Mouse (Mus musculus) hindbrain, embryonic 15.5 days (tissue): ENCODE results near the gene Btg3. TPM values are rescaled to one million over a fixed set of nuclear protein-coding genes. Genes with fewer than 3 reads are reported as not detected.

ENCODE experiments used
- ATAC-seq: fragments of 200-750 bp; cut with Nextera tagmentation; 2 replicates; pipeline ENCODE4 v1.8.0; 2017; ENCODE audit warnings: low read depth, moderate number of reproducible peaks, moderate TSS enrichment; ENCODE audit not compliant: low FRiP score
- H3K27ac ChIP-seq: fragments of 300-500 bp; sonication (generic); replicated peaks from 2 replicates; pipeline ENCODE4 v1.5.1; 2015; ENCODE audit warnings: mild to moderate bottlenecking, inconsistent platforms
- H3K27me3 ChIP-seq: fragments of 300-500 bp; sonication (generic); 2 replicates; pipeline ENCODE4 v1.6.1; 2015; ENCODE audit warnings: control low read depth, inconsistent platforms
- H3K36me3 ChIP-seq: fragments of 300-500 bp; sonication (generic); 2 replicates; pipeline ENCODE4 v1.6.1; 2015; ENCODE audit warnings: control low read depth, inconsistent platforms
- H3K4me1 ChIP-seq: fragments of 300-500 bp; sonication (generic); replicated peaks from 2 replicates; pipeline ENCODE4 v1.6.1; 2015; ENCODE audit warnings: control low read depth, inconsistent platforms
- H3K4me2 ChIP-seq: fragments of 300-500 bp; sonication (generic); 2 replicates; pipeline ENCODE4 v1.6.1; 2015; ENCODE audit warnings: moderate library complexity, mild to moderate bottlenecking, inconsistent platforms
- H3K4me3 ChIP-seq: fragments of 300-500 bp; sonication (generic); 2 replicates; pipeline ENCODE4 v1.5.1; 2015; ENCODE audit warnings: mild to moderate bottlenecking, inconsistent platforms
- H3K9ac ChIP-seq: fragments of 300-500 bp; sonication (generic); 2 replicates; pipeline ENCODE4 v1.6.1; 2015; ENCODE audit warnings: inconsistent platforms
- H3K9me3 ChIP-seq: fragments of 300-500 bp; sonication (generic); 2 replicates; pipeline ENCODE4 v1.6.1; 2016; ENCODE audit warnings: control low read depth, inconsistent platforms
- WGBS: fragments of 180-500 bp; shearing (Covaris S2); methylation state at CpG from one replicate; pipeline ENCODE4 v1.1.7; 2015; 5-methylcytosine and 5-hydroxymethylcytosine counted together
- polyA plus RNA-seq: library from polyadenylated mRNA; unstranded; fragments of >200 nt; fragmentation: Nextera tagmentation; extraction: Ambion mirVana; gene quantifications from 2 replicates; pipeline ENCODE4 v1.2.1, GENCODE M21; 2015

Btg3 gene
- polyA plus RNA-seq, 1 experiment from 2014 or later, result 18.3 TPM

DNA sequence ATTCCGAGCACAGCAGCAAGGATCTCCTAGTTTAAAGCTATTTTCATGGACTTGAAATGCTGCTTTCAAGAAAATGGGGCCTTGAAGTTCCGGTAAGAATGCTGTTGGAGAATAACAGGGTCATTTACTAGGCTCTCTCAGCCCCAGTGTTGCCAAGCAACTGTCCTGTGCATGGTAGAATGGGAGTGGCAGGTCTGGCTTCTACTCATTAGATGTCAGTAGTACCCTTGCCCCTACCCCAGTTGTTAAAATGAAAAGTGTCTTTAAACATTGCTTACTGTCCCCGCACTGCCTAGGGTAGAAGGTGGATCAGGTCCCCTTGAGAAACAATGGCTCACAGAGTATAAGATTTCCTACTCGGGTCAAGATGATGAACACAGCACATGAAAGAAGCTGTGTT lies 35.6 kb downstream of the Btg3 start:
- no peak overlapping the region for H3K4me3 ChIP-seq
- WGBS, result 61% methylated on average over 4 of the region's 4 CpGs
- H3K4me1 ChIP-seq, result no peaks in the 10 kb centered on the region; the same call in 1 of the 2 replicates
- no peak overlapping the region for H3K27ac ChIP-seq
- peaks cover 4% of the 10 kb centered on the region; the same call in 1 of the 2 replicates for H3K36me3 ChIP-seq
- H3K9ac ChIP-seq, result no peak overlapping the region
- no peaks in the 10 kb centered on the region for H3K9me3 ChIP-seq
- no peak for ATAC-seq
- no peaks in the 10 kb centered on the region for H3K27me3 ChIP-seq
- no peak overlapping the region for H3K4me2 ChIP-seq

DNA sequence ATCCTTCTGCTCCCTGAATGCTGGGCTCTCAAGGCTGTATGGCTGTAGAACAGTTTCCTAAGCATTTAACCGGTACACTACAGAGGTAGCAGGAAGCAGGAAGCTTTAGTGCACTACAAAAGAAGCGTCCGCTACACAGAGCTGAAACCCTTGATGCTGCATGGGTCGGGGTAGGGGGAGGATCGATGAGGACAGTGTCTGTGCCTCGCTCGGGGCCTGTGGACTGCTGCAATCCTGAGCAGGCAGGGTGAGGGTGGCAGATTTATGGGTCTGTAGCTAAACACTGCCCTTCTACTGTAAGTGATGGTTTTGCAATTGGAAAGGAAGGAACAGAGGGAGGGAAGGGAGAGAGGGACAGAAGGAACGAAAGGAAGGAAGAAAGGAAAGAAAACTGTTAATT lies 39.8 kb downstream of the Btg3 start:
- Histone ChIP-seq H3K36me3 (peaks cover 38% of the 10 kb centered on the region), H3K4me3 (no peak overlapping the region), H3K4me1 (no peaks in the 10 kb centered on the region; the same call in 1 of the 2 replicates), H3K9me3 (no peaks in the 10 kb centered on the region), H3K4me2 (no peak overlapping the region), H3K27me3 (no peaks in the 10 kb centered on the region), H3K9ac (no peak overlapping the region), H3K27ac (no peak overlapping the region)
- WGBS, result 59% methylated on average over 8 of the region's 8 CpGs
- no peak for ATAC-seq

DNA sequence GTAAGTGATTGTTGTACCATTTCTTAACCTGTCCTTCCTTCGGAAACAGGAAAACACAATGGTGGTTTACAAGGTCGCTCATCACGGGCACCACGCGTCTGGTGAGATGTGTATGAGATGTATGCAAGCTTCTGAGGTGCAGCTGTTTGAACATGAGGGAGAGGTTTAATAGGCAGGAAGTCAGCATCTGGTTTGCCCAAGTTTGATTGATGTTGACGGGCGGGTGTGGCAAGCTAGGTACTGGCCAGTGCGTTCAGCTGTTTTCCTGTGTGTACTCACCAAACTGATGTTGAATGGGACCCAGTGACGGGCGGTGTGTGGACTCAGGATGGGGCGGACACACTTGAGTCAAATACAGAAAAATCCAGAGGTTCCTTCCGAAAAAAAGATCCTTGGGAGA lies 49.0 kb downstream of the Btg3 start:
- H3K4me1 ChIP-seq, result no peaks in the 10 kb centered on the region; the same call in 1 of the 2 replicates
- no peaks in the 10 kb centered on the region for H3K9me3 ChIP-seq
- no peak overlapping the region for H3K9ac ChIP-seq
- no peak overlapping the region for H3K27ac ChIP-seq
- H3K4me2 ChIP-seq, result no peak overlapping the region
- no peak overlapping the region for H3K4me3 ChIP-seq
- no peak for ATAC-seq
- no peaks in the 10 kb centered on the region for H3K27me3 ChIP-seq
- peaks cover 29% of the 10 kb centered on the region for H3K36me3 ChIP-seq
- 95% methylated on average over 12 of the region's 12 CpGs for WGBS

GRCm38 (mm10) chr16:78327562-78327961 lies 49.4 kb downstream of the Btg3 start:
- ATAC-seq, result no peak
- Histone ChIP-seq H3K36me3 (peaks cover 27% of the 10 kb centered on the region), H3K27me3 (no peaks in the 10 kb centered on the region), H3K27ac (no peak overlapping the region), H3K4me2 (no peak overlapping the region), H3K4me3 (no peak overlapping the region), H3K9ac (no peak overlapping the region), H3K4me1 (peaks cover 3% of the 10 kb centered on the region), H3K9me3 (no peaks in the 10 kb centered on the region)
- 92% methylated on average over 7 of the region's 7 CpGs for WGBS

- peaks cover 15% of the 10 kb centered on the region for H3K4me1 ChIP-seq
- H3K9ac ChIP-seq, result no peak overlapping the region
- no peak overlapping the region for H3K4me2 ChIP-seq
- no peak for ATAC-seq
- H3K4me3 ChIP-seq, result no peak overlapping the region
- peaks cover 27% of the 10 kb centered on the region for H3K36me3 ChIP-seq
- no peak overlapping the region for H3K27ac ChIP-seq
- no peaks in the 10 kb centered on the region for H3K27me3 ChIP-seq
- no peaks in the 10 kb centered on the region for H3K9me3 ChIP-seq
- WGBS, result 77% methylated on average over 27 of the region's 27 CpGs
Measured at GRCm38 (mm10) chr16:78325972-78326848, 50.8 kb downstream of the Btg3 start.

DNA sequence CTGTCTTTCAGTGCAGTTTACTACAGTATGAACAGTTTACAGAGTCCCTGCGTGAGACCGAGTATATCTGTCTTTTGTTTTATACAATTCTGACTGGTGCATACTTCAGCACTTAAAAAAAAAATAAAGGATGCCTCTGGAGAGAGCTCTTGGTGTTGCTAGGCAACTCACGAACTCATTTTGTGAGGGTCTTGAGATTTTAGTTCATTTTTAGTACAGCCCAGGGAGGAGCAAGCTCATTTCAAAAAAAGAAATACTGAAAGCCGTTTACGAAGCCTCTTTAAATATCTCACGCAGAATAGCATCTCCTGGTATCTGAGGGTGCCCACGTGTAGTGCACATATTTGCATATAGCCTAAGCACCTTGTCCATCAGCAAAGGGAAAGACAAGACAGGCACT lies 54.9 kb downstream of the Btg3 start:
- no peaks in the 10 kb centered on the region for H3K9me3 ChIP-seq
- no peak overlapping the region for H3K4me3 ChIP-seq
- ATAC-seq, result peak; percentile 68
- peaks cover 7% of the 10 kb centered on the region; the same call in 1 of the 2 replicates for H3K36me3 ChIP-seq
- peak overlapping the region; percentile 25 for H3K4me2 ChIP-seq
- no peaks in the 10 kb centered on the region for H3K27me3 ChIP-seq
- peak overlapping the region; percentile 47; the same call in 1 of the 2 replicates for H3K27ac ChIP-seq
- peaks cover 26% of the 10 kb centered on the region for H3K4me1 ChIP-seq
- no peak overlapping the region for H3K9ac ChIP-seq
- WGBS, result 4% methylated on average over 7 of the region's 7 CpGs

DNA sequence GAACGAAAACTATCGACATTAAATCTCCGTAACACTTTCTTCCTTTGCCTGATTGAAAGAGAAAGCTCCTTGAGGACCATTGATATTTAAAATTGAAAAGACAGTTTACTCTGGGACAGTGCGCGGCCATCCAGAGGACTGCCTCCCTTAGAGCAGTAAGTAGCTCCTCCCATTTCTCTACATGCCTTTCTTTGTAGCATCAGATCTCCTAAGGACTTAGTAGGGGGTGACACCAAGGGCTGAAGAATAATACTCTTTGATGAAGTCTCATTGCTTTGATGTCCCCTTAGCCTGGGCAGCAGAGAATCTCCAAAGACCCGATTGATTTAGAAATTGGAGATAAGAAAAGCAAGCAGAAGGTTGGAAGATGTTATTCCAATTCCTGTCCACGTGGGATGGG lies 55.4 kb downstream of the Btg3 start:
- no peak overlapping the region for H3K4me3 ChIP-seq
- H3K27ac ChIP-seq, result peak overlapping the region; percentile 47; the same call in 1 of the 2 replicates
- peak; percentile 32; the same call in 1 of the 2 replicates for ATAC-seq
- H3K36me3 ChIP-seq, result peaks cover under 1% of the 10 kb centered on the region; the same call in 1 of the 2 replicates
- 5% methylated on average over 7 of the region's 7 CpGs for WGBS
- H3K4me1 ChIP-seq, result peaks cover 26% of the 10 kb centered on the region
- H3K4me2 ChIP-seq, result peak overlapping the region; percentile 25
- no peaks in the 10 kb centered on the region for H3K27me3 ChIP-seq
- H3K9me3 ChIP-seq, result no peaks in the 10 kb centered on the region
- H3K9ac ChIP-seq, result no peak overlapping the region

DNA sequence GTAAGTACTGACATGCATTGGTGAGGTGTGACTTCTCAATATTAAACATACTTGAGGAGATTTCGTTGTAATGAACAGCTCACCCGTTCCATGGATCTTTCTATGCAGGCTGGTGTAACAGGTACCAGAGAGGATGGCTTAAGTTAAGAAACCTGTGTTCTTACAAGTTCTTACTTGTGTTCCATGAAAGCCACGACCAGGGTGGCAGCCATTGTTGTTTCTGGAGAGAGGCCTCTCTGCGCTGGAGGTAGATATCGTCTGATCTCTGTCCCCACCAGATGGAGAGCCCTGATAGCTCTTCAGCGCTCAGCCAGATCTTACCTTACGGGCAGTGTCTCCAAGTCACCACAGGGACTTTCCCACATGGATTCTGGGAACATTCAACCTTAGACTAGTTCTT lies 57.3 kb downstream of the Btg3 start:
- no peaks in the 10 kb centered on the region for H3K27me3 ChIP-seq
- H3K27ac ChIP-seq, result no peak overlapping the region
- WGBS, result 70% methylated on average over 7 of the region's 7 CpGs
- no peaks in the 10 kb centered on the region for H3K9me3 ChIP-seq
- no peak overlapping the region for H3K9ac ChIP-seq
- H3K4me2 ChIP-seq, result no peak overlapping the region
- no peaks in the 10 kb centered on the region for H3K36me3 ChIP-seq
- no peak for ATAC-seq
- no peak overlapping the region for H3K4me3 ChIP-seq
- peaks cover 29% of the 10 kb centered on the region for H3K4me1 ChIP-seq

DNA sequence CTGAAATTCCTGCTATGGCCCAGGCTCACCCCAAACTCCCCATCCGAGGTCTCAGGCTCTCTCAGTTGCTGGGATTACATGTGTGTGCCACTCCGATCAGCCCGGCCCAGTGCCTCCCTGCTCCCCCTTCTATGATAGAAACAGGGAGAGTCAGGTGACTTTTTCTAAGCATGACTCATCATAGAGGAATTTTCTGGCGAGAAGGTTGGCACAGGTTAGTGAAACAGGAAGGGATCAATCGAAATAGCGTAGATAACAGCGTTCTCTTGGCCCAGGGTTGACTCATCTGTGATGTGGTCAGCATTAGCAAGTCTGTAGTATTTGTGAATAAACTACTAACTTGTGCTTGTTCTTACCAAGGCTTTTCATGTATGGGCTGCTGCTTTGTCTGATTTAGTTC lies 59.0 kb downstream of the Btg3 start:
- WGBS, result 91% methylated on average over 7 of the region's 7 CpGs
- no peak for ATAC-seq
- Histone ChIP-seq H3K9me3 (no peaks in the 10 kb centered on the region), H3K36me3 (no peaks in the 10 kb centered on the region), H3K27me3 (no peaks in the 10 kb centered on the region), H3K4me3 (no peak overlapping the region), H3K27ac (no peak overlapping the region), H3K4me2 (no peak overlapping the region), H3K9ac (no peak overlapping the region), H3K4me1 (peaks cover 46% of the 10 kb centered on the region)

GRCm38 (mm10) chr16:78316849-78317248 lies 60.1 kb downstream of the Btg3 start:
- Histone ChIP-seq H3K4me1 (peaks cover 41% of the 10 kb centered on the region), H3K4me3 (no peak overlapping the region), H3K27ac (no peak overlapping the region), H3K27me3 (no peaks in the 10 kb centered on the region), H3K9me3 (no peaks in the 10 kb centered on the region), H3K9ac (no peak overlapping the region), H3K36me3 (no peaks in the 10 kb centered on the region), H3K4me2 (no peak overlapping the region)
- ATAC-seq, result no peak
- whole genome bisulfite sequencing, result 77% methylated on average over 9 of the region's 9 CpGs

- WGBS, result 32% methylated on average over 6 of the region's 6 CpGs
- peak overlapping the region; percentile 10; the same call in 1 of the 2 replicates for H3K4me3 ChIP-seq
- H3K36me3 ChIP-seq, result no peaks in the 10 kb centered on the region
- H3K9ac ChIP-seq, result no peak overlapping the region
- no peak for ATAC-seq
- peak overlapping the region; percentile 45 for H3K4me2 ChIP-seq
- peak overlapping the region; percentile 53; the same call in 1 of the 2 replicates for H3K27ac ChIP-seq
- no peaks in the 10 kb centered on the region for H3K9me3 ChIP-seq
- no peaks in the 10 kb centered on the region for H3K27me3 ChIP-seq
- peaks cover 25% of the 10 kb centered on the region for H3K4me1 ChIP-seq
Measured at GRCm38 (mm10) chr16:78314026-78314425, 63.0 kb downstream of the Btg3 start.

- ATAC-seq, result no peak
- Histone ChIP-seq H3K36me3 (no peaks in the 10 kb centered on the region), H3K4me3 (peak overlapping the region; percentile 10; the same call in 1 of the 2 replicates), H3K4me1 (peaks cover 25% of the 10 kb centered on the region), H3K27ac (peak overlapping the region; percentile 53; the same call in 1 of the 2 replicates), H3K9me3 (no peaks in the 10 kb centered on the region), H3K27me3 (no peaks in the 10 kb centered on the region), H3K9ac (no peak overlapping the region), H3K4me2 (peak overlapping the region; percentile 45)
- 21% methylated on average over 16 of the region's 16 CpGs for WGBS
Measured at GRCm38 (mm10) chr16:78313135-78313887, 63.7 kb downstream of the Btg3 start.
